Mouse (Mus musculus): ENCODE measurements around the gene Ston1.

Ston1 gene

DNA sequence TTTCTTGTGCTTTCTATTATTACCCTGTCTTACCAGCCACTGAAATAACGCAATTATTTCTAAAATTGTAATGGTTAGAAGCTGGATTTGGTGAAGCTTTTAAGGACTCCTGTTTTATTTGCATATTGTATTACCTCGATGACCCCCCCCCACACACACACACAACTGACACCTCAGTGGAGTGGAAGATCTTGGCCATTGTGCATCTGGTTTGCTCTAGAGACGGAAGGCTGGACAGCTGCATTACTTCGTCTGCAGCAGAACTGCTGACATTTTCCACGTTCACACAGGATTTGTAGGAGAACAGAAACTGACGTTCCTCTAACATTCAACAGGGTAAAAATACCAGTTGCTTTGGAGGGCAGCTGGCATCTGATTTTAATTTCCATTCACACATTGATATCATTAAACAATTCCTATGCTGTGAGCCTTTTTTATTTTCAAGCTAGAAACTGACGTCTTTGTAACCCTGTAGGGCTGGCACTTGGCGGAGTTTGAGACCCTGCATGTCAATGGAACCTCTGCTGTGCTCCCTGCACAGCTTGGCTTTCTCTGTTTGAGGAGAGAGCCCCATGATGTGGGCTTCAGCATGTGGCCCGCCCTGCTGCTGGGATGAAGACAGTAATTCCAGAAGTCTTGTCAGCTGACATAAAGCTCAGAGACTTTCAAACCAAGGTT lies 99.3 kb downstream of the Ston1 start:
- DNase-seq: no peak

GRCm38 (mm10) chr17:88700901-88701300 lies 103.4 kb downstream of the Ston1 start:
- DNase-seq: no peak

DNA sequence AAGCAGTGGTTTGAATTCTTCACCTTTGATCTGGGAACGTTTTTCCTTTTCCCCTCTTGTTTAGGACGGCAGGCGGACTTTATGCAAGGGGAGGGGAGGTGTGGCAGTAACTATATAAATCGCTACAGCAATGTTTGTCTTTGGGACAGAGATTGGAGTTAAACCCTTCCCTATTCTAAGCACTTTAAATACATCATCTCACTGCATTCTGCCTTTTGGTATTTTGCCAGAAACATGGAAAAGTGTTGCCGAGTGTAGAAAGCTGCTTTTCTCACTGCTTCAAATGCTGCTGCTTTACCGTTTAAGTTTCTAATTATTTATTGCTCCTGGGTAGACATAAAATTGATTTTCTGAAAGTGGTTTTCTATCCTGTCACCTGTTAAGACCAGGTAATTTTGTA lies 104.9 kb downstream of the Ston1 start:
- no peak for DNase-seq

- no peak for DNase-seq
Measured at GRCm38 (mm10) chr17:88703112-88703511, 105.6 kb downstream of the Ston1 start.

- DNase-seq: no peak
Measured at GRCm38 (mm10) chr17:88706231-88706649, 108.8 kb downstream of the Ston1 start.
